Mouse (Mus musculus) forebrain, embryonic 15.5 days (tissue): ENCODE data around the gene Hoxd3. TPM values are rescaled to one million over a fixed set of nuclear protein-coding genes. Genes with fewer than 3 reads are reported as not detected.

Experiments used
- ATAC-seq: fragments of 200-750 bp; cut with Nextera tagmentation; replicated peaks from 2 replicates; pipeline ENCODE4 v1.8.0; 2017; ENCODE audit warnings: mild to moderate bottlenecking, moderate TSS enrichment, moderate library complexity
- H3K27ac ChIP-seq: fragments of 300-500 bp; sonication (generic); replicated peaks from 2 replicates; pipeline ENCODE4 v1.5.1; 2015; ENCODE audit warnings: mild to moderate bottlenecking, inconsistent platforms
- H3K27me3 ChIP-seq: fragments of 300-500 bp; sonication (generic); 2 replicates; pipeline ENCODE4 v1.6.1; 2015; ENCODE audit warnings: inconsistent platforms
- H3K36me3 ChIP-seq: fragments of 300-500 bp; sonication (generic); 2 replicates; pipeline ENCODE4 v1.6.1; 2015; ENCODE audit warnings: mild to moderate bottlenecking, inconsistent platforms
- H3K4me1 ChIP-seq: fragments of 300-500 bp; sonication (generic); 2 replicates; pipeline ENCODE4 v1.6.1; 2015; ENCODE audit warnings: inconsistent platforms
- H3K4me2 ChIP-seq: fragments of 300-500 bp; sonication (generic); replicated peaks from 2 replicates; pipeline ENCODE4 v1.6.1; 2015; ENCODE audit warnings: mild to moderate bottlenecking, inconsistent platforms
- H3K4me3 ChIP-seq: fragments of 300-500 bp; sonication (generic); 2 replicates; pipeline ENCODE4 v1.5.1; 2015; ENCODE audit warnings: mild to moderate bottlenecking, inconsistent platforms
- H3K9ac ChIP-seq: fragments of 300-500 bp; sonication (generic); replicated peaks from 2 replicates; pipeline ENCODE4 v1.6.1; 2015; ENCODE audit warnings: mild to moderate bottlenecking, inconsistent platforms
- H3K9me3 ChIP-seq: fragments of 300-500 bp; sonication (generic); 2 replicates; pipeline ENCODE4 v1.6.1; 2016; ENCODE audit warnings: inconsistent platforms
- WGBS: fragments of 180-500 bp; shearing (Covaris S2); methylation state at CpG from one replicate; pipeline ENCODE4 v1.1.7; 2015; ENCODE audit warnings: mixed read lengths; 5-methylcytosine and 5-hydroxymethylcytosine counted together
- polyA plus RNA-seq: library from polyadenylated mRNA; unstranded; fragments of >200 nt; fragmentation: Nextera tagmentation; extraction: Ambion mirVana; gene quantifications from 2 replicates; pipeline ENCODE4 v1.2.1, GENCODE M21; 2015

Gene Hoxd3
- polyA plus RNA-seq, 1 experiment from 2014 or later: not detected

DNA sequence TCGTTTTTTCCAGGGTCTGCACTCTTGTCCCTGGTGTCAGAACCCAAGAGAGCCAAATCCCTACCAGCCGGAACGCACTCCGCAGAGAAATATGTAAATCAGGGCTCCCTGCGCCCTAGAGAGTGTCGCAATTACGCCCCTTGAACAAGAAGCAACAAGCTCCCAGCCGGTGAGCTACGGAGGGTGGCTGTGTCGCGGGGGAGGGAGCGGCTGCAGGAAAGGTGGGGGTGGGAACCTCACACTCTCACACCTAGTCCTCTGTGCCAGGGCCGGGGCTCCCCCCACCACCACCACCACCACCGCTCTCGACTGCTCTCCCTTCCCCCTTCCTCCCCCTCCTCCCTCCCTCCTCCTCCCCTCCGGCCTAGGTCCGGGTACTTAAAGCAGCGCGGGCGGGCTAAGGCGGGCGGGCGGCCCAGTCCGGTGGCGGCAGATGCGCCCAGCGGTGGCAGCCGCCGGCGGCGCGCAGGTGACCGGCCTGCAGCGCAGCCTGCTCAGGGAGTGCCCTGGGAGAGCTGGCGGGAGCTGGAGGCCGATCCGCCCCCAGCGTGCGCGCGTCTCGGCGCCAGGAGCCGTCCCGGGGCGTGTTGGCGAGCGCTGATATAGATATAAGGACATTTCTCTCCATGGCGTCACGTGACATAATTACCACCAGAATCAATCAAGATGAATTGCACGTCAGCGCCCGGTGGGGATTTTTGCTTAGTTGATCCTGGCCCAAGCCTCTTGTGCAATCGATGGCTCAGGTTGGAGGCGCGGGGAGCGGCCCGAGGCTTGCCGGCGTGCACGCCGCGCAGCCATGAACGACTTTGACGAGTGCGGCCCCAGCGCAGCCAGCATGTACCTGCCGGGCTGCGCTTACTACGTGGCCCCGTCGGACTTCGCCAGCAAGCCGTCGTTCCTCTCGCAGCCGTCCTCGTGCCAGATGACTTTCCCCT lies 29.9 kb upstream of the Hoxd3 start:
- Histone ChIP-seq H3K9me3 (no peaks in the 10 kb centered on the region), H3K36me3 (no peaks in the 10 kb centered on the region), H3K27me3 (peaks cover 99% of the 10 kb centered on the region), H3K27ac (no peak overlapping the region), H3K4me1 (peaks cover 16% of the 10 kb centered on the region), H3K4me2 (0 out of 2 replicates have a peak overlapping the region, but pooled peaks have one; percentile 0), H3K4me3 (peak overlapping the region; percentile 15; the same call in 1 of the 2 replicates), H3K9ac (no peak overlapping the region)
- WGBS: 1% methylated on average over 71 of the region's 78 CpGs
- ATAC-seq: no peak

DNA sequence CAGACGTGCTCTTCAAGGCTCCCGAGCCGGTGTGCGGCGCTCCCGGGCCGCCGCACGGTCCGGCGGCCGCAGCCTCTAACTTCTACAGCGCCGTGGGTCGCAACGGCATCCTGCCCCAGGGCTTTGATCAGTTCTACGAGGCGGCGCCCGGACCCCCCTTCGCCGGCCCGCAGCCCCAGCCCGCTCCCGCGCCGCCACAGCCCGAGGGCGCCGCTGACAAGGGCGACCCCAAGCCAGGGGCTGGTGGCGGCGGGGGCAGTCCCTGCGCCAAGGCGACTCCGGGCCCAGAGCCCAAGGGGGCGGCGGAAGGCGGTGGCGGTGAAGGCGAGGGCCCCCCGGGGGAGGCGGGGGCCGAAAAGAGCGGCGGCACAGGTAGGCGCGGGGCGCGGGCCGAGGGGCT lies 28.9 kb upstream of the Hoxd3 start:
- Histone ChIP-seq H3K4me3 (peak overlapping the region; percentile 15; the same call in 1 of the 2 replicates), H3K4me1 (peaks cover 16% of the 10 kb centered on the region), H3K27ac (no peak overlapping the region), H3K27me3 (peaks cover 99% of the 10 kb centered on the region), H3K4me2 (no peak overlapping the region), H3K9ac (no peak overlapping the region), H3K9me3 (no peaks in the 10 kb centered on the region), H3K36me3 (no peaks in the 10 kb centered on the region)
- no peak; the same call in 1 of the 2 replicates for ATAC-seq
- under 1% methylated on average over 50 of the region's 51 CpGs for WGBS

DNA sequence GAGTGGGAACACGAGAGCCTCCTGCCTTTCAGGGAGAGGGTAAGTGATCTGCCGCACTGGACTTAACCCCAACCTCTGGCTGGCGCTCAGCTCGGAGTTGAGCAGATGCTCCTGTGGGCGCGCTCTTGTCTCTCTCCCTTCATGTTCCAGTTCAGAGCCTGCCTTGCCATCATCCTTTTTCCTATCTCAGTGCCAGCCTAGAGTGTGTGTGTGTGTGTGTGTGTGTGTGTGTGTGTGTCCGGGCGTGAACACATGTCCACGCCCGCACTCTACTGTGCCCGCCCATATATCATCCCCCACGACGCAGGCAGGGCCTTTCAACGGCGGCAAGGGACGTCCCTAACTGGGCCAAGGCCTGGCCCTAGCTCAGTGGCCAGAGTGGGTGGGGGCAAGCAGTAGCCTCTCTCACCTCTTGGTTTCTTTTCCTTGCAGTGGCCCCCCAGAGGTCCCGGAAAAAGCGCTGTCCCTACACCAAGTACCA lies 28.2 kb upstream of the Hoxd3 start:
- no peak for ATAC-seq
- Histone ChIP-seq H3K9me3 (no peaks in the 10 kb centered on the region), H3K27me3 (peaks cover 99% of the 10 kb centered on the region), H3K27ac (no peak overlapping the region), H3K4me3 (no peak overlapping the region), H3K4me1 (peaks cover 16% of the 10 kb centered on the region), H3K9ac (no peak overlapping the region), H3K36me3 (no peaks in the 10 kb centered on the region), H3K4me2 (no peak overlapping the region)
- WGBS: 2% methylated on average over 18 of the region's 18 CpGs

DNA sequence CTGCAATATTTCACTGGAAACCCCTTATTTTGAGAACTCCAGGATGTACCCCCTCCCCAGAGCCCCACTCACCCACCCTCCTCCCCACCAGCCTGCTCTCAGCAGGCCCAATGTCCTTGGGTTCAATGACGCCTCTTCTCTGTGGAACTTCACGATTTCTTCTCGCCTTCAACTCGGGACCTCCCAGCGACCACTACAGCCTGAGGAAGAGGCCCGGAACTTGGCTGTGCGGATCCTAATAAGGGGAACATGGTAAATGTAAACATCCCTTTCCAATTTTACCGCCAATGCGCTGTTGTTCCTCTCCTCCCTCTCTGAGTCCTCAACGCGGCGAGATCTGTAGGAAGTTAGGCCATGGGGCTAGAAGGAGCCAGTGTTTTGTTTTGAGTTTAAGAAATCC lies 27.6 kb upstream of the Hoxd3 start:
- Histone ChIP-seq H3K4me3 (no peak overlapping the region), H3K9ac (no peak overlapping the region), H3K9me3 (no peaks in the 10 kb centered on the region), H3K36me3 (no peaks in the 10 kb centered on the region), H3K27ac (no peak overlapping the region), H3K4me2 (no peak overlapping the region), H3K4me1 (peaks cover 16% of the 10 kb centered on the region), H3K27me3 (peaks cover 99% of the 10 kb centered on the region)
- ATAC-seq: no peak
- WGBS: 1% methylated on average over 12 of the region's 12 CpGs

DNA sequence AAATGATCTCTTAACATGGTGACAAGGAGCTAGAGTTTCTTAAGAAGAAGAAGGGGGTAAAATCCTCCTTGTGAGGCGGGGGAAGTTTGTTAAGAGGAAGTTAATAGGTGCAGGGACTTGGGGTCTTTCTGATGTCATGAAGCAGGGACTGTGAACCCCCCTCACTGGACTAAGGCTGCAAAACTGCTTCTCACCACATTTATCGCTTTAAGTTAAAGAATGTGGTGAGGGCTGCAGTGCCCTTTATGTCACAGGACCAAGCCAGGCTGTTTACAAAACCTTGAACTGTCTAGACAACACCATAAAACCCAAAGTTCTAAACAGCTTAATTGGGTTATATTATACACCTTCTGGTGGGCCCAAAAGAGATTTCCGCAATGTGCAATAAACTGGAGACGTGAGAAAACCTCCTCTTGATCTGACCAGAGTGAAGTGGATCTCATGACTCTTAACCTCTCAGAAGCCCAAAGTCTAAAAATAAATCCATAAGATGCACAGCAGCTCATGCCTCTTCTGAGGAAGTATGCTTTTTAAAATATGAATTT lies 26.6 kb upstream of the Hoxd3 start:
- WGBS: 14% methylated on average over 4 of the region's 4 CpGs
- H3K9ac ChIP-seq: no peak overlapping the region

DNA sequence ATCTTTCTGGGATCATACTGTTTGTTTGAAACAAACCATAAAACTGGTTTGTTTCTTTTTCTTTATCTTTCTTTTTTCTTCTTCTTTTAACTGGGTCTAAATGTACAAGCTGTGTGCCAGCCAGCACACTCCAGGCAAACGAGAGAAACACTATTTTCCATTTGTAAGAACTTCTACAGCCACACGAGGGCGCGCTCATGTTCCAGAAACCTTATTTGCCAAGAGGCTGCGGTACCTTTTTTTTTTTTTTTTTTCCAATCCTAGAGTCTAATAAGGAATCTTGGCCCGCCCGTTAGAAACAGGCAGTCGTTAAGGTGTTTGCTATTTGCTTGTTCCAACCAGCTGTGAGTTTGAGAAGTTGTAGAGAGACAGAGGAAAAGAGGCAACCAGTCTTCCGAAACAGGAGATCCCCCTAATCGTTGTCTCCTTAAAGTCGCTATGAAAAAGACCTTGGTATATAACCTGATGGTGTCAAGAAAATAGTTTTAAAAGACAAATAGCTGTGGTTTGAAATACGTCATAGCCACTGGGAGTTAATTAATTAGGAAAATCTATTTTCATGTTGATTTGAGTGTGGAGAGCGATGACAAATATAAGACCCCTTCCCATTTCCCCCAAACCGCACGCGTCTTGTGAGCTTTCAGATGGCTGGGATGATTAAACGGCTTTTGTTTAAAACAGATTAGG lies 25.3 kb upstream of the Hoxd3 start:
- Histone ChIP-seq H3K4me1 (peaks cover 13% of the 10 kb centered on the region), H3K4me3 (no peak overlapping the region), H3K27me3 (peaks cover 97% of the 10 kb centered on the region), H3K4me2 (no peak overlapping the region), H3K9me3 (no peaks in the 10 kb centered on the region), H3K27ac (no peak overlapping the region), H3K9ac (no peak overlapping the region), H3K36me3 (no peaks in the 10 kb centered on the region)
- ATAC-seq: no peak
- 4% methylated on average over 17 of the region's 17 CpGs for WGBS

More for the DNA sequence above, 26.6 kb upstream of the Hoxd3 start:
- Histone ChIP-seq H3K27me3 (peaks cover 99% of the 10 kb centered on the region), H3K36me3 (no peaks in the 10 kb centered on the region), H3K4me2 (no peak overlapping the region), H3K4me1 (peaks cover 13% of the 10 kb centered on the region), H3K9me3 (no peaks in the 10 kb centered on the region), H3K27ac (no peak overlapping the region), H3K4me3 (no peak overlapping the region)
- no peak for ATAC-seq

DNA sequence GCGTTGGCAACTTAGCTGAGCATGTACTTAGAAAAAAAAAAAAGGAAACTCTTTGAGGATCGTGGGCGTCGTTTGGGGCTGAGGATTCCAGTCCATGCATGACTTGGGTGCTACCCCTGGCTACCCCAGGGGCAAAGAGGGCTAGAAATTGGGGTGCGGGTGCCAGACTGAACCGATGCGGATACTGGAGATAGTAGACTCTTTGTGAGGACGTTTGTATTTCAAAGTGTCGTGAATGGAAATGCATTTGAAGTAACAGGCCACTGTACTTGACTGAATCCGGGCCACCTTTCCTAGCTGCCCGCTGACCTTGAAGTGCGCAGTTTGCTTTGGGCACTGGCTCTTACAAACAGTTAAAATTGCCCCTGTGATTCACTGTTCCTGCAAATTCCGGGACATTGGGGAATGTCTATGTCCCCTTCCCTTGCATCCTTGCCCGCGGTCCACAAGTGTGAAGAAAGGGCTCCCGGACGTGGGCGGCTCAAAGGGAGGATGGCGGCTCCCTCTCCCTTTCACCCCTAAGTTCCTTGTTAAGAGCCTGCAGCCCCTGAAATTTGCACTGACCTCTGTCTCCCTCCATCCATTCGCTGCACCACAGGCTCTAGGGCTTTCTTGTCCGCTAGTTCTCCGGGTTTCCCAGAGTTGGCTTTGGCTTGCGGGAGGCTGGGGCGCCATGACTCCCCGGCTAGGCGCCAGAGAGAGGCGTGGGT lies 24.6 kb upstream of the Hoxd3 start:
- Histone ChIP-seq H3K36me3 (no peaks in the 10 kb centered on the region), H3K27ac (no peak overlapping the region), H3K9me3 (no peaks in the 10 kb centered on the region), H3K9ac (no peak overlapping the region), H3K4me1 (peaks cover 8% of the 10 kb centered on the region), H3K27me3 (peaks cover 97% of the 10 kb centered on the region), H3K4me3 (no peak overlapping the region), H3K4me2 (no peak overlapping the region)
- ATAC-seq: no peak
- WGBS: 1% methylated on average over 27 of the region's 27 CpGs

DNA sequence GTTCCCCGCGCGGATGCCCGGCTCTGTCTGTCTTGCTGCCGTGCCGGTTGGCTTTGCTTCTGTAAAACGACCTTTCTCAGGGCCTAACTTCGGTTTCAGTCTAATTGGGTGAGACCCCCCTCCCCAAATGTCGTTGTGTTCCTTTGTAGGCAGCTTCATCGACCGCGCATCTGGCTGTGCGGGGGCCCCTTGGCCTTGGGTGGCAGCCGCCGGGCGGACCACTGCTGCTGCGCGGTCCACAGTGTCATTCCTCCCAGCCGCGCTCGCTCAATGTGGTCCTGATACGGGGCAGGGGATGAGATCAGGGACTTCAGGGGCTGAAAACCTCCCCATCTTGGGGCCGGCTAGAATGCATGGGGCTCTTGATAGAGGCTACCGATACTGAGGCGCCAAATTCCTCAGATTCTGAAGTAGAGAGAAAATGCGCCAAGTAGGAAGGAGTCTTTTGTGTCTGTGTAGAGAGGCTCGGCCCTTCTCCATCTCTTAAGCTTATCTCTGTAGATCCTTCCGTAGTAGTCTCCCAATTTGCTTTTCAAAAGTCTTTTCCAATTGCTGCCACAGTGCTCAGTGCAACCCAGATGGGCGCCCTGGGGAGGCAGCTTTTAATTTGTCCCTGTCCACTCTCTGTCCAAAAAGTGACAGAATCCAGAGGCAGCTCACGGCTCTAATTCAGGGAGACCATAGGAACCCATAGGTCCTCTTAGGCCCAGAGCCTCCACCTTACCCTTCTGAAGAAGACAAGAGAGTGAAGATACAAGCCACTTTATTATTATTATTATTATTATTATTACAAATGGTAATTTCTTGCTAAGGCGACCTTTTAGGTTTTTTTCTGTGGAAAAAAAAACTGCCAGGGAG lies 23.8 kb upstream of the Hoxd3 start:
- peaks cover under 1% of the 10 kb centered on the region for H3K4me1 ChIP-seq
- H3K9me3 ChIP-seq: no peaks in the 10 kb centered on the region
- WGBS: under 1% methylated on average over 31 of the region's 31 CpGs
- H3K4me3 ChIP-seq: no peak overlapping the region
- H3K9ac ChIP-seq: no peak overlapping the region
- peaks cover 97% of the 10 kb centered on the region for H3K27me3 ChIP-seq
- no peaks in the 10 kb centered on the region for H3K36me3 ChIP-seq
- ATAC-seq: no peak
- no peak overlapping the region for H3K27ac ChIP-seq
- no peak overlapping the region for H3K4me2 ChIP-seq

DNA sequence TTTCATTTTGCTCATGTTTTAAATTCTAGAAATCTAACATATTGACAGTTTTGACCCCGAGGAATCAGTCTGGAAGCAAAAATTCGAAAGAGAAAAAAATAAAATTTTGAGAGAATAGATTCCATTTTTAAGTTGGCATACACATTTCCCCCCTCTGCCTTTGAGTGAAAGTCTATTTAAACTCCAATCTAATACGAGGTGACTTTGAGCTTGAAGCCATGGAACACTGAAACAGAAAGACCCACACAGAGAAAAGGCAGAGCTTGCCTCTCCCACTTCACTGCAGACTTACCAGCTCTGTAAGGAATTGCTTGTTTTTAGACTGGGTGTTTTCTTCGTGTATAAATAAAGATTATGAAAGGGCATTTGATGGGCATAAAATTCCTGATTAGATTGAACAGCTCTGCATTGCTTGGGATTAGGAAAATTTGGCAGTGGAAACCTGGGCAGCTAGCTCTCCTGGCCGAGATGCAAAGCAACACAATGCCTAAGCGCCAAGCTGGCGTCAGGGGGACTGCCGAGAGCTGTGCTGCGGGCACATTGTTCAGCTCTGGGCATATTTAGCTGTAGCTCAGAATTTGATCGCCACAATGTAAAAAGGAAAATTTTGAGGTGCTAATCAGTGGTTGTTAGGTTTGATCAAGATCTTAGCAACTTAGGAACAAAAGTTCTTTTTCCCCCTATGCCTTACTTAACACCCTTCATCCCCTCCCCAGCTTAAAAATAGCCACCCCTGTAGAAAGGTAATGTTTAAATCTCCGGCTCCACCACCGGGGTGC lies 22.7 kb upstream of the Hoxd3 start:
- Histone ChIP-seq H3K27me3 (peaks cover 97% of the 10 kb centered on the region), H3K9ac (no peak overlapping the region), H3K36me3 (no peaks in the 10 kb centered on the region), H3K9me3 (no peaks in the 10 kb centered on the region), H3K4me1 (no peaks in the 10 kb centered on the region), H3K4me3 (no peak overlapping the region), H3K27ac (no peak overlapping the region), H3K4me2 (no peak overlapping the region)
- 4% methylated on average over 12 of the region's 12 CpGs for WGBS
- no peak for ATAC-seq

DNA sequence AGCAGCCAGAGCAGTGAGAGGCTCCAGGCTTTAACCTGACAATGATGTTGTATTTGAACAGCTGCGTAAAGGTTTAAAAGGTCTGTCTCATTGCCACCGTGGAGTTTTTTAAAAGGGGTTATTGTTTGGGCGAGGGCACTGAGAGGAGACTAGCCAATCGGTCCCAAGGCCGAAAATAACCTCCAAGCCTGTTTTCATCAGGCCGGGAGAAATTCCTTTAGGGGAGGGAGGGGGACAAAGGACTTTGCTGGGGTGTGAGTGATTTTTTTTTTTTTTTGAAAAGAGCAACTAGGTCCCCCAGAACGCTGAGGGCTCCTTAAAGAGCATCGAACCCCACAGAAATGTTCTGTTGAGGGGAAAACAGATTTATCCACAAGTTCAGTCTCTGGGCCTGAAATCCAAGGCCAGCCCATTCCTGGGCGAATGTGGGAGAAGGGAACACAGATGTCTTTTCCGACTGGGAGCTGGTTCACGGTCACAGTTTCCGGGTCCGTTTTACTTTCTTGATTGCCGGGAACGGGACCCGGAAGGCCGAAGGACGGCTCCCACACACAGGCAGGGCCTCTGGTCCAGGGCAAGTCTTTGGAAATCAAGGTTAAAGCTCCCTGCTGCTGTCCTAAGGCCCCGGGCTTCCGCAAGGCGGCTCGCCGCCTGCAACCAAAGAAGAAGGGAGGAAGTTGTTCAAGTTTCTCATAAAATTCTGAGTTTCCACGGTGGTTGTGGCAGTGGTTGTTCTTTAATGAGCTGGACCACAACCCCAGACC lies 22.0 kb upstream of the Hoxd3 start:
- under 1% methylated on average over 24 of the region's 24 CpGs for WGBS
- Histone ChIP-seq H3K36me3 (no peaks in the 10 kb centered on the region), H3K9me3 (no peaks in the 10 kb centered on the region), H3K4me2 (no peak overlapping the region), H3K27ac (no peak overlapping the region), H3K4me3 (no peak overlapping the region), H3K9ac (no peak overlapping the region), H3K27me3 (peaks cover 97% of the 10 kb centered on the region), H3K4me1 (no peaks in the 10 kb centered on the region)
- no peak for ATAC-seq
